Mouse (Mus musculus) heart, adult 2 months (tissue): Measurements from ENCODE around the gene Slc11a1. TPM values are rescaled to one million over a fixed set of nuclear protein-coding genes. Genes with fewer than 3 reads are reported as not detected.

Source experiments
- DNase-seq, 2 experiments: peaks; one replicate each; pipeline ENCODE4 v3.0.0; 2021
- H3K27ac ChIP-seq: fragments of 200-600 bp; 2 replicates; pipeline ENCODE4 v1.8.1; 2022
- H3K27me3 ChIP-seq: fragments of 200-500 bp; 2 replicates; pipeline ENCODE4 v1.6.1; 2012; ENCODE audit warnings: mild to moderate bottlenecking, low read length, inconsistent platforms, mixed read lengths; ENCODE audit not compliant: control insufficient read depth, insufficient read depth
- H3K36me3 ChIP-seq: fragments of 200-500 bp; 2 replicates; pipeline ENCODE4 v1.6.1; 2012; ENCODE audit warnings: low read length, inconsistent platforms; ENCODE audit not compliant: control insufficient read depth, insufficient read depth
- H3K4me1 ChIP-seq: fragments of 200-500 bp; 2 replicates; pipeline ENCODE4 v1.6.1; 2011; ENCODE audit warnings: low read length; ENCODE audit not compliant: control insufficient read depth, insufficient read depth
- H3K4me3 ChIP-seq: fragments of 200-600 bp; 2 replicates; pipeline ENCODE4 v1.8.1; 2022
- H3K79me2 ChIP-seq: fragments of 200-500 bp; replicated peaks from 2 replicates; pipeline ENCODE4 v1.6.1; 2012; ENCODE audit warnings: mild to moderate bottlenecking, inconsistent platforms, low read length, moderate library complexity, mixed read lengths; ENCODE audit not compliant: control insufficient read depth, insufficient read depth
- H3K9ac ChIP-seq: fragments of 200-500 bp; 2 replicates; pipeline ENCODE4 v1.6.1; 2012; ENCODE audit warnings: low read depth, mild to moderate bottlenecking, control low read depth, inconsistent platforms, low read length, mixed read lengths
- CTCF ChIP-seq: fragments of 200-600 bp; IDR thresholded peaks from 2 replicates; pipeline ENCODE4 v1.8.1; 2022; ENCODE audit warnings: antibody characterized with exemption, mild to moderate bottlenecking, moderate library complexity
- EP300 ChIP-seq: fragments of 200-500 bp; IDR thresholded peaks from 2 replicates; pipeline ENCODE4 v1.6.1; 2011; ENCODE audit warnings: low read depth, low read length, control low read depth; ENCODE audit not compliant: insufficient read depth
- POLR2A ChIP-seq: fragments of 200-500 bp; IDR thresholded peaks from 2 replicates; pipeline ENCODE4 v1.6.1; 2011; ENCODE audit warnings: mild to moderate bottlenecking, low read depth, low read length, control low read depth; ENCODE audit not compliant: insufficient read depth
- WGBS: fragments of 180-500 bp; shearing (Covaris S2); methylation state at CpG from one replicate; pipeline ENCODE4 v1.1.7; 2018; 5-methylcytosine and 5-hydroxymethylcytosine counted together
- intact Hi-C: fragments of 180-260 bp; cut with DNase I; formaldehyde crosslinking; loops from one replicate; pipeline ENCODE4 v1.15.1; 2025
- polyA plus RNA-seq: library from polyadenylated mRNA; depleted of rRNA; stranded (reverse); fragments of >200 nt; gene quantifications from 2 replicates; pipeline ENCODE4 v1.2.3, GENCODE M21; 2012
- total RNA-seq, 2 experiments: library from RNA; stranded (reverse); gene quantifications; 2 replicates each; pipeline ENCODE4 v1.2.3; 2021

Slc11a1 gene
- total and polyA plus RNA-seq, 3 experiments, result 5.2 to 13.0 (median 5.8) TPM

DNA sequence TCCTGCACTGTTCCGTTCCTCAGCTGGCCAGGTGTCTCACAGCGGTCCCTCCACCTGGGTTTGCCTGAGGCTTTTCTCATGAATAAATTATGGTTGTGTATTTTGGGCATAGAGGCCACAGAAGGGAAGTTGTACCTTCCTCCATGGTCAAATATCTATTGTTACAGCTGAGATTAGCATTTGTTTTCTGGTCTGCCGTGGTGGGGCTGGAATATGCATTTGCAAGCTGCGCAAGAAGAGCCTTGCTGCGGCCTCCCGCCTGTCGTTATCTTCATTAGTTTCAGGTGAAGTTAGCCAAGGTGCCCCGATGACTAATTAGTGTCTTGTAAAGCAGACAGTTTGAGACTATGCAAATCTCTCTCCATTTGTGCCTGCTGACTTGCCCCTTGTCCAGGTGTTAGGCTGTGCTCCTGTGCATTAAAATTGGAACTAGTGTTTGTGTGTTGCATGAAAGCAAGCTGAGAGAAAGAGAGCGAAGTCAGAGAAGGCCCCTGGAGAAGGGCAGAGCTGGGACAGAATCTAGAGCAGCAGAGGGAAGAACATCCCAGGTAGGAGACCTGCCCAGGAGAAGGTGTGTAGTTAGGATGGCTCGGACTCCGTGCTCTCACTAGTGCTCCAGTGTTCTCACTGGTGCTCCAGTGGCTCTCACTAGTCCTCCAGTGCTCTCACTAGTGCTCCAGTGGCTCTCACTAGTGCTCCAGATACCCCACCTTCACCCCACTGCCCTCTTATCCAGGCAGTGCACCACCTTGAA, 30.7 kb upstream of the Slc11a1 start:
- intact Hi-C loops, result no loop called here
- Histone ChIP-seq H3K4me3 (no peak overlapping the region), H3K79me2 (no peaks in the 10 kb centered on the region), H3K27ac (peak overlapping the region; percentile 40; the same call in 1 of the 2 replicates), H3K36me3 (no peaks in the 10 kb centered on the region; the same call in 1 of the 2 replicates), H3K4me1 (peaks cover 26% of the 10 kb centered on the region), H3K9ac (no peak overlapping the region), H3K27me3 (no peaks in the 10 kb centered on the region)
- WGBS, result 66% methylated on average over 11 of the region's 11 CpGs
- no peak for TF ChIP-seq POLR2A
- no peak for TF ChIP-seq CTCF
- no peak for TF ChIP-seq EP300
- no peak for DNase-seq

DNA sequence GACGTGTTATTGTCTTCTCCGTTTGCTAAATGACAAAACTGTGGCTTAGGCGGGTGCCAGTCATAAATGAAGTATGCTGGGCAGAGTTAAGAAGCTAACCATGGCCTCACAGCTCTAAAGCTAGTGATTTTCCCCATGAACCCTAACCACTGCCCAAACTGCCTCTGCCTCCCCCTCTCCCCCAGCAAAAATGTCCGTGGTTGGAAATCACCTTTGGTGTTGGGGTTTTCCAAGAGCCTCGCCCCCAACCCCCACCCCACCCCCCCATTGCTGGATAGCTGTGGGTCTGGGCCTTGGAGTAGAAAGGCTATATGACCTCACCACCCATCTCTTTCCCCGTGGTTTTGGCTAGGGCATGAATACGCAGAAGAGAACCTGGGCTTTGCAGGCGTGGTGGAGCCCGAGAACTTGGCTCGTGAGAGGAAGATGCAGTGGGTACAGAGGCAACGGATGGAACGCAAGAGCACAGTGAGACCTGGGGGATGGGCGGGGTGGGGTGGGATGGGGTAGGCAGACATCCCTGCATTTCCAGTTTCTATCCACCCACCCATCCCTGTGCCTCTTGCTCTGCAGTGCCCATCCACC, 23.7 kb upstream of the Slc11a1 start:
- no peak overlapping the region for H3K4me3 ChIP-seq
- intact Hi-C loops, result no loop called here
- DNase-seq, result no peak
- H3K9ac ChIP-seq, result no peak overlapping the region
- H3K4me1 ChIP-seq, result peaks cover 11% of the 10 kb centered on the region
- no peaks in the 10 kb centered on the region for H3K79me2 ChIP-seq
- WGBS, result 90% methylated on average over 13 of the region's 13 CpGs
- TF ChIP-seq CTCF, result no peak
- TF ChIP-seq EP300, result no peak
- TF ChIP-seq POLR2A, result no peak
- no peak overlapping the region for H3K27ac ChIP-seq
- no peaks in the 10 kb centered on the region for H3K27me3 ChIP-seq
- H3K36me3 ChIP-seq, result no peaks in the 10 kb centered on the region

GRCm38 (mm10) chr1:74352532-74353096, 22.4 kb upstream of the Slc11a1 start:
- intact Hi-C loops, result no loop called here
- Histone ChIP-seq H3K27ac (no peak overlapping the region), H3K4me3 (no peak overlapping the region), H3K9ac (no peak overlapping the region), H3K36me3 (no peaks in the 10 kb centered on the region), H3K27me3 (no peaks in the 10 kb centered on the region), H3K79me2 (no peaks in the 10 kb centered on the region), H3K4me1 (peaks cover 11% of the 10 kb centered on the region)
- no peak for DNase-seq
- TF ChIP-seq CTCF (no peak), EP300 (0 out of 2 replicates have a peak, but pooled peaks have one; percentile 54), POLR2A (no peak)
- 48% methylated on average over 5 of the region's 5 CpGs for WGBS

- DNase-seq, result no peak
- no peak for TF ChIP-seq CTCF
- no peak for TF ChIP-seq POLR2A
- TF ChIP-seq EP300, result no peak
- intact Hi-C loops, result no loop called here
- H3K27ac ChIP-seq, result no peak overlapping the region
- no peaks in the 10 kb centered on the region for H3K36me3 ChIP-seq
- no peak overlapping the region for H3K4me3 ChIP-seq
- H3K9ac ChIP-seq, result no peak overlapping the region
- peaks cover 11% of the 10 kb centered on the region for H3K4me1 ChIP-seq
- 89% methylated on average over 9 of the region's 9 CpGs for WGBS
- H3K79me2 ChIP-seq, result no peaks in the 10 kb centered on the region
- no peaks in the 10 kb centered on the region for H3K27me3 ChIP-seq
Measured at GRCm38 (mm10) chr1:74353453-74354229, 21.4 kb upstream of the Slc11a1 start.

GRCm38 (mm10) chr1:74357531-74357930, 17.5 kb upstream of the Slc11a1 start:
- no peaks in the 10 kb centered on the region for H3K27me3 ChIP-seq
- no peaks in the 10 kb centered on the region for H3K79me2 ChIP-seq
- H3K4me1 ChIP-seq, result peaks cover 7% of the 10 kb centered on the region
- no peaks in the 10 kb centered on the region for H3K36me3 ChIP-seq
- intact Hi-C loops, result no loop called here
- H3K27ac ChIP-seq, result no peak overlapping the region
- TF ChIP-seq POLR2A (no peak), EP300 (no peak), CTCF (no peak)
- no peak for DNase-seq
- H3K9ac ChIP-seq, result no peak overlapping the region
- no peak overlapping the region for H3K4me3 ChIP-seq
